Mouse (Mus musculus) cerebellum, adult 2 months (tissue): ENCODE measurements at regions not wholly inside any gene's neighbourhood (a gene's known extent, or its start where the extent isn't known, plus 50 kb on each side); places are given as distances from the start of the nearest gene placed in this dataset.

Experiments used
- DNase-seq, 2 experiments: peaks; one replicate each; pipeline ENCODE4 v3.0.0; 2021
- H3K27ac ChIP-seq: fragments of 200-500 bp; 2 replicates; pipeline ENCODE4 v1.5.1; 2012; ENCODE audit warnings: low read length, control low read depth, inconsistent platforms; ENCODE audit not compliant: insufficient read depth
- H3K27me3 ChIP-seq: fragments of 200-500 bp; 2 replicates; pipeline ENCODE4 v1.6.1; 2012; ENCODE audit warnings: inconsistent platforms, mild to moderate bottlenecking, low read length, moderate library complexity; ENCODE audit not compliant: control insufficient read depth, insufficient read depth
- H3K4me1 ChIP-seq: fragments of 200-500 bp; 2 replicates; pipeline ENCODE4 v1.6.1; 2011; ENCODE audit warnings: low read length; ENCODE audit not compliant: control insufficient read depth, insufficient read depth
- H3K4me3 ChIP-seq: fragments of 200-500 bp; replicated peaks from 2 replicates; pipeline ENCODE3; 2011; ENCODE audit warnings: mild to moderate bottlenecking, low read depth, low read length, control low read depth; ENCODE audit not compliant: insufficient read depth
- CTCF ChIP-seq: fragments of 200-500 bp; IDR thresholded peaks from 2 replicates; pipeline ENCODE4 v1.5.1; 2011; ENCODE audit warnings: low read depth, mild to moderate bottlenecking, control low read depth, low read length, moderate library complexity, borderline replicate concordance; ENCODE audit not compliant: insufficient read depth
- POLR2A ChIP-seq: fragments of 200-500 bp; IDR thresholded peaks from 2 replicates; pipeline ENCODE4 v1.6.1; 2011; ENCODE audit warnings: low read length, control low read depth, borderline replicate concordance; ENCODE audit not compliant: insufficient read depth
- WGBS: fragments of 180-500 bp; shearing (Covaris S2); methylation state at CpG from one replicate; pipeline ENCODE4 v1.1.7; 2018; 5-methylcytosine and 5-hydroxymethylcytosine counted together

DNA sequence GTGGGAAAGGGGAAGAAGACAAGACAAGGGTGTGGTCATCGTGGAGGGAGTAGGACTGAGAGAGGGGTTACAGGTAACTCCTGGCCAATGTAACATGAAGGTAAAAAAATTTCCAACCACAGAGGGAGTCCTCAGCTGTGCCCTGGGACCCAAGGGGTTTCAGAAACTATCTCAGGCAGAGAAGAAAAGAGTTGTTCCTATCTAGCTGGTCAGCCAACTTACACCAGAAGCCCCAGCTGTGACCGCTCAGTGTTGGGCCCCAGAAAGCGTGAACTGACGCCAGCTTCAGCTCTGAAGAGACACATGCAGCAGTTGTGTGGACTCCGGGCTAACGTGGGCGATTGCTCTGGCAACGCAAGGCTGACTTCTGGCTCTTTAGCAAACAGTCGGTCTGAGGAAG, 52.2 kb downstream of the Rhob start:
- H3K4me3 ChIP-seq: no peak overlapping the region
- DNase-seq: no peak
- WGBS: 87% methylated on average over 9 of the region's 9 CpGs

GRCm38 (mm10) chr12:8447025-8447424, 52.8 kb downstream of the Rhob start:
- DNase-seq: no peak
- 77% methylated on average over 7 of the region's 7 CpGs for WGBS
- TF ChIP-seq POLR2A: no peak
- TF ChIP-seq CTCF: no peak

More for the DNA sequence above, 52.2 kb downstream of the Rhob start:
- TF ChIP-seq CTCF (no peak), POLR2A (no peak)
- no peak overlapping the region for H3K27ac ChIP-seq
- H3K27me3 ChIP-seq: no peaks in the 10 kb centered on the region
- H3K4me1 ChIP-seq: peaks cover 23% of the 10 kb centered on the region

GRCm38 (mm10) chr12:8444975-8445853, 54.6 kb downstream of the Rhob start:
- DNase-seq: peak; percentile 36 to 38
- Histone ChIP-seq H3K4me1 (peaks cover 12% of the 10 kb centered on the region), H3K27me3 (no peaks in the 10 kb centered on the region), H3K27ac (no peak overlapping the region), H3K4me3 (no peak overlapping the region)
- 44% methylated on average over 13 of the region's 13 CpGs for WGBS
- TF ChIP-seq POLR2A (no peak), CTCF (no peak)

More at GRCm38 (mm10) chr12:8447025-8447424, 52.8 kb downstream of the Rhob start:
- Histone ChIP-seq H3K4me1 (peaks cover 23% of the 10 kb centered on the region), H3K27me3 (no peaks in the 10 kb centered on the region), H3K4me3 (no peak overlapping the region), H3K27ac (no peak overlapping the region)

- DNase-seq: no peak
- Histone ChIP-seq H3K4me1 (peaks cover 8% of the 10 kb centered on the region), H3K27ac (no peak overlapping the region), H3K27me3 (no peaks in the 10 kb centered on the region), H3K4me3 (no peak overlapping the region)
- TF ChIP-seq POLR2A: no peak
- TF ChIP-seq CTCF: no peak
- WGBS: 91% methylated on average over 4 of the region's 4 CpGs
These were observed 55.8 kb downstream of the Rhob start for GRCm38 (mm10) chr12:8443917-8444453.

DNA sequence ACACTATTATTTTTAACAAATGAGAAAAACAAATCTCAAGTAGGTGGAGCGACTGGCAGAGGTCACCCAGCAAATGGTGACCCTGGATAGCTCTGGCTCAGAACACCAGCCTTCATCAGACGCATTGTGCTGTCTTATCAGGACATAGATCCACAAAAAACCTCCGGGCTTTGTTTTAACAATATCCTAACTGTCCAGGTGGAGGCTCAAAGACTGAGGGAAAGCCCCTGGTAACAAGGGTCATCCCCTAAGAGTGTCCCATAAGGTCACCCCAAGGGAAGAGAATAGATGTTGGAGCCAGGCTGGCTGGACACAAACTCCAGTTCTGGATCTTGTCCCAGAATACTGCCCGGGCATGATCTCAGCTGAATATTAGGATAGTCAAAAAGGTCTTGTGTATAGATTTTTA, 56.6 kb downstream of the Rhob start:
- H3K27ac ChIP-seq: no peak overlapping the region
- TF ChIP-seq POLR2A: no peak
- TF ChIP-seq CTCF: no peak
- no peaks in the 10 kb centered on the region for H3K27me3 ChIP-seq
- 85% methylated on average over 4 of the region's 4 CpGs for WGBS
- peaks cover 13% of the 10 kb centered on the region for H3K4me1 ChIP-seq
- DNase-seq: no peak
- no peak overlapping the region for H3K4me3 ChIP-seq

DNA sequence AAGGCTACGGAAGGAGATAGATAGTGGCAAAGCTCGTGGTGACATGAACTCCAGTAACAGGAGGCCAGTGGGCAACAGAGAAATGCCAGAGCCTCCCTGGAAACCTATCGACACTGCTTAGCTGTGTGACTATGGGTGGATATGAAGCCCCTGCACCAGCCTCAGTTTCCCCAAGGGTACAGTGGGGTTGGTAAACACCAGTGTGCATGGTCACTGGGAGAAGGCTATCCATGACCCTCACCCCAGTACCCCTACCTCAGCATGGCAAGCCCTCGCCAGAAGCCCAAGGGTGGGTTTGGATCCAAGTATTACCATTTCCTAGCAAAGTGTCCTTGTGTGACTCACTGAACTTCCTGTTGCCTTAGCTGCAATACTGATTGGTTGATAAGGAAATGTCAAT, 58.5 kb downstream of the Rhob start:
- H3K27me3 ChIP-seq: no peaks in the 10 kb centered on the region
- peaks cover 17% of the 10 kb centered on the region for H3K4me1 ChIP-seq
- no peak overlapping the region for H3K27ac ChIP-seq
- TF ChIP-seq CTCF (no peak), POLR2A (no peak)
- no peak overlapping the region for H3K4me3 ChIP-seq
- no peak for DNase-seq
- WGBS: 98% methylated on average over 4 of the region's 4 CpGs

DNA sequence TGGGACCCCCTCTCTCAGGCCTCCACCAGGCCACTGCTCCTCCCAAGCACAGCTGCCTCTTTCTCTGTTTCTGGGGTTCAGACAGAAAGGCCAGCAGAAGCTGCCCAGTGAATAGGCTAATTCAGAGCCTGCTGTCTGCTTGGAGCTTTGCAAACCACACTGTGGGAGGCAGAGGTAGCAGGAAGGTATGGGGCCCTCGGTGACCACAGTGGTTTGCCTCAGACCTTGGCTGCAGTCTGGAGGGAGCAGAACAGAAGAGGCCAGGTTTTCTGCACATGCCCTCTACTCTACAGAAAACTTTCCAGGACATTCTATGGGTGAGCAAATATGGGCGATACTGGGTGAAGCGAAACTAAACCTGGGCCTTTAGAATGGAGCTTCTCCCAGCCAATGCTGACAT, 59.4 kb downstream of the Rhob start:
- TF ChIP-seq CTCF: no peak
- TF ChIP-seq POLR2A: no peak
- peaks cover 12% of the 10 kb centered on the region for H3K4me1 ChIP-seq
- WGBS: 94% methylated on average over 3 of the region's 3 CpGs
- H3K27me3 ChIP-seq: no peaks in the 10 kb centered on the region
- no peak overlapping the region for H3K4me3 ChIP-seq
- no peak overlapping the region for H3K27ac ChIP-seq
- no peak for DNase-seq

DNA sequence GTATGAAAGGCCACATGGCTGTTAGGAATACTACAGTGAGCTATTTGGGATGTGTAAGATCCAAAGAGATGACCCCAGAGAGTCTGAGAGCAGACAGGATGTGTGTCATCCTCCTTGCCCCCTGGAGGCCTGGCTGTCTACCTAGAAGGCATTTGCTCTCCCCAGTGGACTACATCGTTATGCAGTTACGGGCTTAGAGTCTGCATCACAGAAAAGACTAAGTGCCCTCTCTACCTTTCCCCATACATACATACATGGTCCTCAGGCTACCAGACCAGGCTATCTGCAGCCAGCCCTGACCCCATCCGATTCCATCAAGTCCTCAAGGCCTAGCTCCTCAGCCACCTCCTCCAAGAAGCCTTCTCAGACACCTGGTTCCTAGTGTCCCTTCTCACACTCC, 59.9 kb downstream of the Rhob start:
- 93% methylated on average over 3 of the region's 3 CpGs for WGBS
- TF ChIP-seq CTCF: no peak
- no peak for TF ChIP-seq POLR2A
- peaks cover 9% of the 10 kb centered on the region for H3K4me1 ChIP-seq

More for the DNA sequence above, 59.9 kb downstream of the Rhob start:
- Histone ChIP-seq H3K27me3 (no peaks in the 10 kb centered on the region), H3K27ac (no peak overlapping the region), H3K4me3 (no peak overlapping the region)
- DNase-seq: no peak
